Mouse (Mus musculus) heart, embryonic 11.5 days (tissue): ENCODE measurements around the gene Phospho1. TPM values are rescaled to one million over a fixed set of nuclear protein-coding genes. Genes with fewer than 3 reads are reported as not detected.

Experiments used
- ATAC-seq: fragments of 200-750 bp; cut with Nextera tagmentation; replicated peaks from 2 replicates; pipeline ENCODE4 v1.8.0; 2017; ENCODE audit warnings: moderate library complexity; ENCODE audit not compliant: insufficient number of reproducible peaks, low FRiP score, low TSS enrichment
- H3K27ac ChIP-seq: fragments of 300-500 bp; sonication (generic); 2 replicates; pipeline ENCODE4 v1.5.1; 2014; ENCODE audit warnings: mild to moderate bottlenecking, low read depth, low read length
- H3K27me3 ChIP-seq: fragments of 300-500 bp; sonication (generic); 2 replicates; pipeline ENCODE4 v1.6.1; 2014; ENCODE audit warnings: mild to moderate bottlenecking, low read length, mixed read lengths; ENCODE audit not compliant: control insufficient read depth, insufficient read depth
- H3K36me3 ChIP-seq: fragments of 300-500 bp; sonication (generic); 2 replicates; pipeline ENCODE4 v1.6.1; 2014; ENCODE audit warnings: mild to moderate bottlenecking, low read length, moderate library complexity, mixed read lengths; ENCODE audit not compliant: control insufficient read depth, insufficient read depth
- H3K4me1 ChIP-seq: fragments of 300-500 bp; sonication (generic); 2 replicates; pipeline ENCODE4 v1.6.1; 2014; ENCODE audit warnings: low read length; ENCODE audit not compliant: control insufficient read depth, insufficient read depth
- H3K4me2 ChIP-seq: fragments of 300-500 bp; sonication (generic); 2 replicates; pipeline ENCODE4 v1.6.1; 2014; ENCODE audit warnings: mild to moderate bottlenecking, moderate library complexity
- H3K4me3 ChIP-seq: fragments of 300-500 bp; sonication (generic); 2 replicates; pipeline ENCODE4 v1.5.1; 2014; ENCODE audit warnings: low read depth, low read length
- H3K9ac ChIP-seq: fragments of 300-500 bp; sonication (generic); 2 replicates; pipeline ENCODE4 v1.6.1; 2014; ENCODE audit warnings: mild to moderate bottlenecking, low read depth, low read length, moderate library complexity
- H3K9me3 ChIP-seq: fragments of 300-500 bp; sonication (generic); replicated peaks from 2 replicates; pipeline ENCODE4 v1.6.1; 2016; ENCODE audit warnings: low read length; ENCODE audit not compliant: control insufficient read depth
- WGBS: fragments of 180-500 bp; shearing (Covaris S2); extraction: QIAGEN DNeasy Blood & Tissue Kit; methylation state at CpG from one replicate; pipeline ENCODE4 v1.1.7; 2014; ENCODE audit not compliant: insufficient replicate concordance; 5-methylcytosine and 5-hydroxymethylcytosine counted together
- polyA plus RNA-seq: library from polyadenylated mRNA; unstranded; fragments of >200 nt; fragmentation: Nextera tagmentation; extraction: Ambion mirVana; gene quantifications from 2 replicates; pipeline ENCODE4 v1.2.1, GENCODE M21; 2014

Phospho1 gene
- polyA plus RNA-seq, 1 experiment from 2014 or later: 1.1 TPM

DNA sequence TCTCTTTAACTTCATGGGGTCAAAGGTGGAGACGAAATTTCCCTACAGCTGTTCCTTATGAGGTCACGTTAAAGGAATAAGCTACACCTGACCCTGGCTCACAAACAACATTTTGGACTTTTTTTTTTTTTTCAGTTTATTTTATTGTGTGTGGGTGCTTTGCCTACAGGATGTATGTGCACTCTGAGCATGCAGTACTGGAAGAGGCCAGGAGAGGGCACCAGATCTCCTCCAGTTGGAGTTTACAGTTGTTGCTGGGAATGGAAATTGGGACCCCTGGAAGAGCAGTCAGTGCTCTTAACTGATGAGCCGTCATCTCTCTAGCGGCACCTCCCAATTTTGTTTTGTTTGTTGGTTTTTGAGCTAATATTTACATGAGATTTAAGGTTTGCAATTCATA is 38.6 kb upstream of the Phospho1 start:
- 88% methylated on average over 4 of the region's 4 CpGs for WGBS
- H3K4me2 ChIP-seq: no peak overlapping the region
- no peak overlapping the region for H3K9ac ChIP-seq
- H3K9me3 ChIP-seq: no peaks in the 10 kb centered on the region
- H3K4me3 ChIP-seq: no peak overlapping the region
- no peak for ATAC-seq
- no peaks in the 10 kb centered on the region for H3K36me3 ChIP-seq
- no peak overlapping the region for H3K27ac ChIP-seq
- H3K4me1 ChIP-seq: no peaks in the 10 kb centered on the region
- no peaks in the 10 kb centered on the region for H3K27me3 ChIP-seq

GRCm38 (mm10) chr11:95786511-95786910 is 37.8 kb upstream of the Phospho1 start:
- H3K27ac ChIP-seq: no peak overlapping the region
- no peaks in the 10 kb centered on the region for H3K27me3 ChIP-seq
- 84% methylated on average over 6 of the region's 6 CpGs for WGBS
- no peak overlapping the region for H3K4me3 ChIP-seq
- no peak for ATAC-seq
- no peaks in the 10 kb centered on the region for H3K36me3 ChIP-seq
- H3K4me1 ChIP-seq: no peaks in the 10 kb centered on the region
- H3K4me2 ChIP-seq: no peak overlapping the region
- no peak overlapping the region for H3K9ac ChIP-seq
- H3K9me3 ChIP-seq: no peaks in the 10 kb centered on the region

DNA sequence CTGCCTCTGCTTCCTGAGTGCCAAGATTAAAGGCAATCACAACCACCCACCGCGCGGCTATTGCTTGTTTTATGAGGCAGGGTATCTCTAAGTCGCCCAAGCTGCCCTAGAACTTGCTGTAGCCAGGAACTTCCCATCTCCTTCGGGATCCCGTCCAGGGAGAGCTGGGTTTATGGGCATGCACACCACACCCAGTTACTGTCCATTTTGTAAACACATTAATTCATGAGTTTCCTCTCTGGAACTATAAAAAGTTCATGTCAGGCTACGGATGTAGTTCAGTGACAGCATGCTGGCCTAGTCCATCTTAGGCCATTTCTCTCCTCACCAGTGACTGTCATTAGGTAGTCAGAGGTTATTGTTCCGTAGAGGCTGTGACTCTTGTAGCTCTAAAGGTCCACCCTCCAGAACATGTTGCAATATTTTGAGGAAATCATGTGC is 34.8 kb upstream of the Phospho1 start:
- no peaks in the 10 kb centered on the region for H3K36me3 ChIP-seq
- H3K4me2 ChIP-seq: no peak overlapping the region
- H3K4me1 ChIP-seq: peaks cover 8% of the 10 kb centered on the region
- no peak overlapping the region for H3K27ac ChIP-seq
- H3K9ac ChIP-seq: no peak overlapping the region
- 81% methylated on average over 8 of the region's 8 CpGs for WGBS
- ATAC-seq: no peak
- H3K9me3 ChIP-seq: no peaks in the 10 kb centered on the region
- H3K27me3 ChIP-seq: no peaks in the 10 kb centered on the region
- no peak overlapping the region for H3K4me3 ChIP-seq

DNA sequence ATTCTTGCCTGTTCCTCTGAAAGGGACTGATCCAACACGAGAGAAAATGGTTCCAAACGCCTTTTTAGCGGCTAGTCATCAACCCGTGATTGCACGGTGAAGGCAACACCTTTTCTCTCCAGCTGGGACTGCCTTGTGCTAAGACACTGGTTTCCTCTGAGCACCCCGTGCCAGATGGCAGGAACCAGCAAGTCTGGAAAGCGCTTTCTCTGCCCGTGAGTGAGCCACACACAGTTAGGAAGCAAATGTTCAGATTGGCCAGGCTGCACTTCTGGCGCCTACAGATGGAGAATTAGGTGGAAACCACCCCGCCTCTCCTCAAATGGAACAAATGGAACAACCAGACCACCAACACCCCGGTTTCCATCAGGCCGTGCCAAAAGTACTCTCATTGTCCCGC is 32.5 kb upstream of the Phospho1 start:
- Histone ChIP-seq H3K9me3 (no peaks in the 10 kb centered on the region), H3K4me2 (no peak overlapping the region), H3K27ac (no peak overlapping the region), H3K4me3 (no peak overlapping the region), H3K9ac (no peak overlapping the region), H3K27me3 (peaks cover 2% of the 10 kb centered on the region; the same call in 1 of the 2 replicates), H3K36me3 (no peaks in the 10 kb centered on the region), H3K4me1 (peaks cover 17% of the 10 kb centered on the region)
- ATAC-seq: no peak
- whole genome bisulfite sequencing: 74% methylated on average over 13 of the region's 13 CpGs

- Histone ChIP-seq H3K9me3 (no peaks in the 10 kb centered on the region), H3K4me1 (peaks cover 18% of the 10 kb centered on the region), H3K4me2 (no peak overlapping the region), H3K27me3 (peaks cover 10% of the 10 kb centered on the region), H3K36me3 (no peaks in the 10 kb centered on the region), H3K4me3 (no peak overlapping the region), H3K27ac (no peak overlapping the region), H3K9ac (no peak overlapping the region)
- WGBS: 61% methylated on average over 8 of the region's 8 CpGs
- ATAC-seq: 0 out of 2 replicates have a peak, but pooled peaks have one; percentile 32
These were observed 31.3 kb upstream of the Phospho1 start for GRCm38 (mm10) chr11:95792950-95793509.

DNA sequence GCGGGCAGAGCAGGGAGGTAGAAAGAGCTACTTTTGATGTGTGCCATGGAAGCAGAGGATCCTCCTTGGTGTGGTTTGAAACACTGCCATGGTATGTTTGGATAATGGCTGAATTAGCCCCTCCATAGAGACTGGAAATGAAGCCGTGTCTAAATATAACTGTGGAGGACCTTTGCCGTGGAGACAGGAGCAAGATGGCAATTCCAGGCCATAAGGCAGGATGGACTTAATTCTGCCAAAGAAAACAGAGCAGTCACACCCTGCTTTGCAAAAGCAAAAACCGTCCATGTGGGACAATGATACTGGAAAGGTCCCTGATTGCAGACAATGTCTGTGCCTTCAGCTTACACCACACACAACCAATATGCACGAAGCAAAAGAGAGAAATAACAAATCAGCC is 30.1 kb upstream of the Phospho1 start:
- no peak for ATAC-seq
- no peak overlapping the region for H3K27ac ChIP-seq
- peaks cover 18% of the 10 kb centered on the region for H3K4me1 ChIP-seq
- no peak overlapping the region for H3K4me3 ChIP-seq
- H3K4me2 ChIP-seq: no peak overlapping the region
- no peaks in the 10 kb centered on the region for H3K36me3 ChIP-seq
- peaks cover 10% of the 10 kb centered on the region for H3K27me3 ChIP-seq
- 52% methylated on average over 5 of the region's 5 CpGs for WGBS
- H3K9me3 ChIP-seq: no peaks in the 10 kb centered on the region
- H3K9ac ChIP-seq: no peak overlapping the region

DNA sequence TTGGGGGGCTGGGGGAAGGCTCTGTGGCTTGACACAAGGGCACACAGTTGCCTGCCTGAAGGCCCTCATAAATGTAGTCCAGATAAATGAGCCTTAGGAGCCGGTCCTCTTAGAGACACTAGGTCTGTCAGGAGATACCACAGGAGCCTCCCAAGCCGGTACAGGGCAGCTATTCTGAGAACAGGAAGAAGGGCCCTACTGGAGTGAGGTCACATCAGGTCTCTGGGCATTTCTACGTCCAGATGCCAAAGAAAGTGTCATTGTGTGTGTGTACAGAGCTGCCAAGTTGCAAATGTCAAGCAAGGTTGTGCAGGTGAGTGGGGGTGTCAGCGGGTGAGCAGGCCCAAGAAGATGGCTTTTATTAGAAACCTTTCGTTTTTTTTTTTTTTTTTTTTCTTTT is 28.7 kb upstream of the Phospho1 start:
- WGBS: 36% methylated on average over 5 of the region's 5 CpGs
- peaks cover 10% of the 10 kb centered on the region for H3K27me3 ChIP-seq

DNA sequence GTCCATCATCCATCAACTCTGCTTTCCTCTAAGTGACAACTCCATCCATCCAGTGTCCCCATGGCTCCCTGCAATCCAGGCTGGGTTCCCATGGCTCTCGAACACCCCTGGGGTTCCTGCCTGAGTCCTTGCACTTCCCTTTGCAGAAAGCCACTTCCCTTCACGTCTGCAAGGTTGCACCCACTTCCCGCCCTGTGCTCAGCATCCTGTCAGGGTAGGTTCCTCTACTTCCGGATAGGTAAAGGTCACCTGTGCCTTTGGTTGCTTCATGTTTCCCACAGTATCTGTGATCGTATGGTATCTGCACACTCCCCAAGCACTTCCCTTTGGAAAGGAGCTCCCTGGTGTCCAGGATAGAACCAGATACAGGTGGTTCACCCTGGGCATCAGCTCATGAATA is 19.3 kb upstream of the Phospho1 start:
- Histone ChIP-seq H3K36me3 (no peaks in the 10 kb centered on the region), H3K4me2 (no peak overlapping the region), H3K27me3 (no peaks in the 10 kb centered on the region), H3K9me3 (no peaks in the 10 kb centered on the region), H3K4me1 (peaks cover 4% of the 10 kb centered on the region; the same call in 1 of the 2 replicates), H3K9ac (no peak overlapping the region), H3K27ac (peak overlapping the region; percentile 25; the same call in 1 of the 2 replicates), H3K4me3 (no peak overlapping the region)
- 62% methylated on average over 5 of the region's 5 CpGs for WGBS
- ATAC-seq: no peak

More for the DNA sequence above, 28.7 kb upstream of the Phospho1 start:
- no peak for ATAC-seq
- H3K4me2 ChIP-seq: no peak overlapping the region
- no peak overlapping the region for H3K4me3 ChIP-seq
- no peak overlapping the region for H3K9ac ChIP-seq
- no peak overlapping the region for H3K27ac ChIP-seq
- H3K36me3 ChIP-seq: no peaks in the 10 kb centered on the region
- H3K4me1 ChIP-seq: peaks cover 18% of the 10 kb centered on the region
- no peaks in the 10 kb centered on the region for H3K9me3 ChIP-seq

- Histone ChIP-seq H3K4me3 (no peak overlapping the region), H3K9me3 (no peaks in the 10 kb centered on the region), H3K27me3 (no peaks in the 10 kb centered on the region), H3K4me1 (peaks cover 4% of the 10 kb centered on the region; the same call in 1 of the 2 replicates), H3K9ac (no peak overlapping the region), H3K27ac (peak overlapping the region; percentile 25; the same call in 1 of the 2 replicates), H3K4me2 (no peak overlapping the region), H3K36me3 (no peaks in the 10 kb centered on the region)
- peak; percentile 62 for ATAC-seq
- 20% methylated on average over 3 of the region's 3 CpGs for WGBS
These were observed 18.8 kb upstream of the Phospho1 start for GRCm38 (mm10) chr11:95805527-95805926.
